Mouse (Mus musculus): ENCODE measurements around the gene Ankdd1a. TPM values are rescaled to one million over a fixed set of nuclear protein-coding genes. Genes with fewer than 3 reads are reported as not detected.

The Ankdd1a gene
- total RNA-seq (2021), result 1 to 10 TPM; 4.8 to 5.0 TPM
- long read RNA-seq, experiment 1, partial matches to known transcripts, result 1 of 4 reads
- long read RNA-seq, experiment 1, other reads (novel, unspliced or antisense), result 3 of 4 reads
- long read RNA-seq, experiment 2, partial matches to known transcripts, result 0 of 1 reads
- long read RNA-seq, experiment 2, other reads (novel, unspliced or antisense), result 0 of 1 reads

DNA sequence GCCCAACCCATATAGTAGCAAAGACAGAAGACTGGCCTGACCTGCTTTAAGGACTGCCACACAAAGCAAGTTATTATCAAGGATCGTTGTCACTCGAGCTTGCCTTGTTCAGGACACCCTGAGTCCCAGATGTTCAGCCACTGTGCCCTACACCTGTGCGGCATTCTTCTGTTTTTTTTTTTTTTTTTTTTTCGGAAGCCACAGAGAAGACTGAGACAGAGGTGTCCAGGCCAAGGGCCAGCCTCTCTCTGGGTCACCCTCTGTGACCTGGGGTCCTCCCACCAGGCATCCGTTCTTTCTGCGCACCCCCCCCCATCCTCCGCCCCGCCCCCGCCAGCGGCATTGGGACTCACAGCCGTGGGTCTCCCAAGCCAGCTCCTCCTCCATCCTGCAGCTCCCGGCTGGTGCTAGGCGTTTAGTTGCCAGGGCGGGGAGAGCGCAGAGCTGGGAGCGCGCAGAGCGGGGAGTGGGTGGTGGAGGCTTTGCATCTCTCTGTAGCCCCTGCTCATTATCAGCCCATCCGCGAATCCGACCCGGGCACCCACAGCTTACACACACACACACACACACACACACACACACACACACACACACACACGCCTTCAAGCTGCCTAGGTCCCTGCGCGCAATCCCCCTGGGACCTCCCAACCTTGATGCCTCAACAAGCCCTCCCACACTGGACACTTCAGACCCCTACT is at the start of gene Ankdd1a:
Gene Ankdd1a, minus strand, starts transcription at position 387 of the 698 bp plus-strand sequence.
- TF ChIP-seq CTCF (conservative IDR thresholded peaks at IDR 0.05), result no peak
- H3K4me3 ChIP-seq, result peak within 1 kb of the TSS; percentile 44
- peak within 1 kb of the TSS; percentile 81 for H3K27ac ChIP-seq
- peak; percentile 69 to 72 for DNase-seq (ENCODE audit: low spot score in 2 of 2)

DNA sequence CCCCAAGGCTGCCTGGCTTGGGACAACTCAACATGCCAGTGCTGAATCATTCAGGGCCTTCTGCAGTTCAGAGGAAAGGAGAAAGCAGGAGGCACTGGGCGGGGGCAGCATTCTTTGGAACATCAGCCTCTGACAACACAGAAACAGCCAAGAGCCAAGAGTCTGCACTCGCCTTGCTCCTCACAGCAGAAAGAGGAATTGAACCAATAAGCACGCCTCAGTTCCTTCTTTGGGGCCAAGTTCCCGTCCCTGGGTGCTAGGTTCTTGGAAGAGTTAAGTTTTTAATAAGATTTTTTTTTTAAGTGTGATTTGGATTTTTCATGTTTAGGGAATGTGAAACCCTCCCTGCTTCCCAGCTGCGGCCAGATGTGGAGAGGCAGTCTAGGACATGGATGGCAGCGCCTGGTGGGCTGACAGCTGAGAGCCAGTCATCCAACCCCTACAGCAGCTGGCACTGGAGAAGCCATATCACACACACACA is 49.5 kb upstream of the Ankdd1a start:
- H3K27ac ChIP-seq, result 0 out of 2 replicates have a peak overlapping the region, but pooled peaks have one; percentile 43
- no peak overlapping the region for H3K4me3 ChIP-seq
- no peak for TF ChIP-seq CTCF (conservative IDR thresholded peaks at IDR 0.05)
- no peak for DNase-seq (ENCODE audit: low spot score in 2 of 2)

DNA sequence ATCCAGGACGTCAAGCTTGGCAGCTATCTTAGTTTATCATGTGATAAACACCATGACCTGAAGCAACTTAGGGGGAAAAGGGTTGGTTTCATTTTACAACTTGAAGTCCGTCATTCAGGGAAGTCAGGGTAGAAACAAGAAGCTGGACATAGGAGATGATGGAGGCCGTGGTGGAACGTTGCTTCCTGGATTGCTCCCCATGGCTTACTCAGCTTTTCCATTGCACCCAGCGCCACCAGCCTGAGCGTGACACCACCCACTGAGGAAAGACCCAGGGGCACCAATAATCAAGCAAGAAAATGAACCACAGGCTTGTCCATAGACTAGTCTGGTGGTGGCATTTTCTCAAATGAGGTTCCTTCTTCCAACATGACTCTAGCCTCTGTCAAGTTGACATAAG is 48.8 kb upstream of the Ankdd1a start:
- Histone ChIP-seq H3K27ac (no peak overlapping the region), H3K4me3 (no peak overlapping the region)
- TF ChIP-seq CTCF (conservative IDR thresholded peaks at IDR 0.05), result no peak
- no peak for DNase-seq (ENCODE audit: low spot score in 2 of 2)

DNA sequence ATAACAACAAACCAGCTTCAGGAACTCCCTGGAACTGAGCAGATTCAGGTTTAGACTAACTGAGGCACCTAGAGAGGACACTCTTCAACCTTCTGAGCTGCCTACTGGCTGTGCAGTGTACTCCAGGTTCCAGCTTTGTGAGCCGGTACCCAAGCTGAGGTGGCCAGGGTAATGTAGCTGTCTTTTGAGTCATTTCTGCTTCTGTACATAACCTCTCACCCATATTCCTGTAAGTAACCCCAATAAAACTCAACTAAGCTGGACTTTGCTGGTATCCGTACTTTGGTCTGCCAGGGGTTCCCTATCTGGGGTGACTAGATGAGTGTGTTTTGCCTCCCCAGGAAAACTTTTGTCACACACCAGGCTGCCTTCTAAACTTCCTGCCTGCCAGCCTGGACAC is 44.7 kb upstream of the Ankdd1a start:
- no peak for DNase-seq (ENCODE audit: low spot score in 2 of 2)
- TF ChIP-seq CTCF (conservative IDR thresholded peaks at IDR 0.05), result no peak
- Histone ChIP-seq H3K27ac (no peak overlapping the region), H3K4me3 (no peak overlapping the region)

DNA sequence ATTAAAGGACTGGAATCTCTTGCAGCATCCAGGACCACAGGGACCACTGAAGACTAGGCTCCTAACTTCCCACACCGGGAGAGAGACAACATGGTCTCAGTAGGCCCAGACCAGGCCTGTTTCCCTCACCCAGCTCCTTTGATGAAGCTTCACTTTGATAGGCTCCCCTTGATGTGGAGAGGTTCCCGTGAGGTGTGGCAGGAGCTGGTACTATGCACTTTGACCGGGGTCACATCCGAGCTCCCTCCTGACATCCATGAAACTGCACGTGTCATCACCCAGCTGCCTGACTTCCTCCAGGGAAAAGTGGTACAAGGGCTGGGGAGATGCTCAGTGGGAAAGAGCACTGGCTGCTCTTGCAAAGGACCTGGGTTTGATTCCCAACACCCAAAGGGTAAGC is 43.1 kb upstream of the Ankdd1a start:
- TF ChIP-seq CTCF (conservative IDR thresholded peaks at IDR 0.05), result no peak
- DNase-seq (ENCODE audit: low spot score in 2 of 2), result no peak
- H3K27ac ChIP-seq, result peak overlapping the region; percentile 84
- H3K4me3 ChIP-seq, result no peak overlapping the region

DNA sequence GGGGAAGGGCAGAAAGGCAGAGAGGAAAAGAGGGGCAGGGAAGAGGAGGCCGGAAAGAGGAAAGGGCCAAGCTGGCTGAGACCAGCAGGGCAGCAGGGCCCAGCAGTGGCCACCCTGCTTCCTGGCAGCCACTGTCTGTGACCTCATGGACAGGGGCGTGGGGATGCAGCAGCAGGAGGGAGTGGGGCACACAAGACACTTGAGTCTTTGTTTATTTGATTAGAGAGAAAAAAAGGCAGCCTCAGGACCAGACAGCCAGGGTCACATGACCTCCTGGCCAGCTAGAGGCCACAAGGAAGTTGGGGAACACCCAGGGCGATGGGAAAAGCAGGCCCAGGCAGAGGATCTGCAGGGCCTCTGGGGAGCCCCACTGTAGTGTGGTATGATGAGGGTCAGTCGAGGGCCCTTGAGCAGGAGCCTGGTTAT is 42.1 kb upstream of the Ankdd1a start:
- Histone ChIP-seq H3K27ac (peak overlapping the region; percentile 84), H3K4me3 (no peak overlapping the region)
- DNase-seq (ENCODE audit: low spot score in 2 of 2), result peak; percentile 61 to 85
- TF ChIP-seq CTCF (conservative IDR thresholded peaks at IDR 0.05), result no peak

DNA sequence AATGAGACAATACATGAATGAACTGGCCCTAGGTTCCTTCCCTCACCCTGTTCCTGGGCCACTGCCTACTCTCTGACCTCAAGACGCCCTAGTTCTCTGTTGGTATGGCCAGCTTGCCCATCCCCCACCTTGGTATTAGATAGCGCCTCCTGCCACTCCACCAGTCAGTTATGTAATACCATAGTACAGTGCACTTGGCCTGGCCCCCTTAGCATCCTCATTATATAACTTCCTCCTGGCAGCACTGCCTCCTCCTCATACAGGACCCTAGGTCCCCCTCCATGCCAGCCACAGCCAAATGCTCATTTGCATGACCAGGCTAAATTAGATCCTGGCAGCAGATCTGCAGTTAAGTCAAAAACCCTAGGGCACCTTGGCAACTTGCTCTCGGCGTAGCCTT is 41.0 kb upstream of the Ankdd1a start:
- Histone ChIP-seq H3K27ac (peak overlapping the region; percentile 84), H3K4me3 (no peak overlapping the region)
- no peak for TF ChIP-seq CTCF (conservative IDR thresholded peaks at IDR 0.05)
- peak in 1 of 2 experiments; percentile 34 for DNase-seq (ENCODE audit: low spot score in 2 of 2)

DNA sequence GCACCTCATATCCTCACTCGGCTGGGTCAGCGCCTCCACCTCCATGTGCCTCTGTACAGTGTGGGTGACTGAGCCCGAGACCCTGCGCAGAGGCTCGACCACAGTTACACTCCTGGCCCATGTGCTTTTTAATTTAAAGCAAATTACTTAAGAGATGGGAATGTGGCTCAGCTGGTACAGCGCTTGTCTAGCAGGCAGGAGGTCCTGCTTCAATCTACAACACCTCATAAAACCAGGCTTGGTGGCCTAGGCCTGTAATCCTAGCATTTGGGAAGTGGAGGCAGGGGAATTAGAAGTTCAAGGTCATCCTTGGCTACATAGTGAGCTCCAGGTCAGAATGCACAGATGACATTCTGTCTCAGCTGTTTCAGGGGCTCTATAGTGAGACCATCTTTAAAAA is 38.8 kb upstream of the Ankdd1a start:
- DNase-seq (ENCODE audit: low spot score in 2 of 2), result no peak
- no peak overlapping the region for H3K4me3 ChIP-seq
- TF ChIP-seq CTCF (conservative IDR thresholded peaks at IDR 0.05), result no peak
- H3K27ac ChIP-seq, result no peak overlapping the region

DNA sequence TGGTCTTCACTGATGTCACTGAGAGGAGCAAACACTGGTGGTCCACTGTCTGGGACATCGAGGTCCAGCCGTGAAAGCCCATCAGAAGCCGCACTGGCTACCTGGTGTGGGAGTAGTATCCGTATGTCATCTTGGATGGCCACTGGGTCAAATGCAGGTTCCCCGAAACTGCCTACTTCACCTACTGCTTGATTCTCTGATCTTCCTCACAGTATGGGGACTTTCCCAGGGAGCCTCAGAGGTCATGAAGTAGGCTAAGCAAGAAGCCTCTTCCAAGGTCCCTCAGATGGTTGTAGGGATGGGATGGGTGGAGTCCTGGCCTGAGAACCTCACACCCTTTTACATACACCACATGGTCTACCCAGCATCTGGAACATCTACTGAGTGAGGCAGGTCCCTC is 37.0 kb upstream of the Ankdd1a start:
- no peak for DNase-seq (ENCODE audit: low spot score in 2 of 2)
- no peak overlapping the region for H3K27ac ChIP-seq
- no peak for TF ChIP-seq CTCF (conservative IDR thresholded peaks at IDR 0.05)
- H3K4me3 ChIP-seq, result no peak overlapping the region

DNA sequence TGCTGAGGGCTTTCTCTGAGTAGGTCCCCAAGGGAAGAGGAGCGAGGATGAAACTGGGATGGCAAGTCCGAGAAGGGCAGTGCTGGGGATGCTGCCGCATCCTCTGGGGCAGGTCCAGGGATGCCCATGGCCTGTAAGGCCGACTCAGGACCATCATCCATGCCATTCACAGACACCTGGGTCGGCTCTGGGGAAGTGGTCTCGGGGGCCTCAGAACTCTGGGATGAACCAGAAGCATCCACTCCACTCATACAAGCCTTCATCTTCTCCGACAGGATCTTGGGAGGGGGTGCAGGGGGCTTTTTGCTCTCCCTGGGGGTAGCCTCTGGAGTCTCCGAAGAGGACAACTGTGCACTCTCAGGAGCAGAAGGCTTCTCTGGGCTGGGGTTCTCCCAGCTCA is 36.4 kb upstream of the Ankdd1a start:
- no peak for DNase-seq (ENCODE audit: low spot score in 2 of 2)
- Histone ChIP-seq H3K4me3 (no peak overlapping the region), H3K27ac (no peak overlapping the region)
- no peak for TF ChIP-seq CTCF (conservative IDR thresholded peaks at IDR 0.05)

DNA sequence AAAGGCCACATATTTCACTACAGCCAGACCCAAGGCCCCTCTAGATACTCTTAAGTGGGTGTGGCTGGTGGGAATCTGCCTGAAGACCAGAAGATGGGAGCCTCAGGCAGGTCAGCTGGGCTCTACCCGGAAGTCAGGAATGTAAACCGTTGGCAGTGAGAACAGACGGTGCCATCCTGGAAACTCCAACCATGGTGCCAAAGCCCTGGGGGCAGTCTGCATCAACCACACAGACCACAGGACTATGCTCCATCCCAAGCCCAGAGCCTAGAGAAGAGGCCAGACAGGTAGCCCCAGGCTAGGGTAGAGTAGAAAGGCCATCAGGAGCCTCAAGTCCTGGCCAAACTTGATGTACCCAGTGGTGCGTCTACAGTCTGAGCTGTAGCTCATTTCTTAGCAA is 35.6 kb upstream of the Ankdd1a start:
- Histone ChIP-seq H3K27ac (no peak overlapping the region), H3K4me3 (no peak overlapping the region)
- TF ChIP-seq CTCF (conservative IDR thresholded peaks at IDR 0.05), result no peak
- DNase-seq (ENCODE audit: low spot score in 2 of 2), result no peak

DNA sequence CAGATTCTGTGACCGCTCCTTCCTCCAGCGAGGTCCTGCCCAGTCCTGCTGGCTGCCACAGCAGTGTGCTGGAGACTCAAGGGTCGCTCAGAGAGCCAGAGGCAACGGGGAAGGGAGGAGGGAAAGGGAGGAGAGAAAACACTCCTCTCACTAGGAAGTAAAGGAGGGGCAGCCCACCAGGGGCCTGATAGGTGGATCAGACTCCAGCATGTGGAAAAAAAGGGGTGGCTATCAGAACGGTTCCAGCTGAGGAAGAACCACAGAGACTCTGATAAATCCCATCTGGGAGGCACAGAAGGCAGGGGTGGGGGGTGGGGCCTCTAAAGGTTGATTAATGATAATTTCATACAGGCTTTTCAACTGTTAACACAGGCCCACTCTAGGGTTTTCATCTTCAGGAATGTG is 35.0 kb upstream of the Ankdd1a start:
- Histone ChIP-seq H3K27ac (no peak overlapping the region), H3K4me3 (no peak overlapping the region)
- TF ChIP-seq CTCF (conservative IDR thresholded peaks at IDR 0.05), result no peak
- DNase-seq (ENCODE audit: low spot score in 2 of 2), result no peak

DNA sequence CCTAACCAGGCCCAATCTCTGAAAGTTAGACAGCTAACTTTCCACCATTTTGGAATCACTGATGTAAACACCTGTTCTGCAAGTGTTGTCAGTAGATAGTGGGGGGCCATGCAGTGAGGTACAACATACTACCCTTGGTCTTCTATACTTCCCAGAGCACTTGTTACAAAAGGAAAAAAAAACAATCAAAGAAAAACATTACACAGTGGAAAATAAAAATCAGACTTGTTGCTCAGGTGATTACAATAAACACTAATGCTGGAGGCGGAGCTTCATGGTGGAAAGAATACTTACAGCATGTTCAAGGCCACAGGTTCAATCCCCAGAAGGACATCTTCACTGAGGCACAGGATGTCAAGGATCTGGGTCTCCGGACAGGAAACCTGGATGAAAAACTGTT is 32.7 kb upstream of the Ankdd1a start:
- no peak for DNase-seq (ENCODE audit: low spot score in 2 of 2)
- TF ChIP-seq CTCF (conservative IDR thresholded peaks at IDR 0.05), result no peak
- Histone ChIP-seq H3K27ac (no peak overlapping the region), H3K4me3 (no peak overlapping the region)

DNA sequence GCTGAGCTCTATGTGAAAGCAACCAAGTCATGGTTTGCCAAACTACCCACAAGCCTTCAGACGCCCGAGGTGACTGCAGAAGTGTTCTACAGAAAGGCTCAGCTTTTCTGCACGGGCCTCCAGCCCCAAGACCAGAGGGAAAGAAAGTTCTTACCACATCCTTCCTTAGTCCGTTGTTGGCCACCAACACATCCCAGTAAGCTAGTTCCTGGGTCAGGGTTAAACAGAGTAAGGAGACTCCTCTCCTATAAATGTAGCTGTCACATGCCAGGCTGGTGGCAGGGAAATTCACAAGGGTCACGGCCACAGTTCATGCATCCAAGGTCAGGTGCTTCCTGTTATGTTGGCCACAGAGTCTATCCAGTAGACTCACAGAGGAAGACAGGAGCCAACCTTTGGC is 32.1 kb upstream of the Ankdd1a start:
- TF ChIP-seq CTCF (conservative IDR thresholded peaks at IDR 0.05), result no peak
- no peak overlapping the region for H3K27ac ChIP-seq
- H3K4me3 ChIP-seq, result no peak overlapping the region
- no peak for DNase-seq (ENCODE audit: low spot score in 2 of 2)
